Mouse (Mus musculus): Measurements from ENCODE around the gene Ube2h.
"Not testable (repeated sequence)": the region's sequence is repeated elsewhere in the genome, so short reads cannot be mapped to it uniquely, and the experiment has no call there.

Ube2h gene

GRCm38 (mm10) chr6:30242928-30243327 lies 61.4 kb downstream of the Ube2h start:
- no peak for DNase-seq

- no peak for DNase-seq
Observed at GRCm38 (mm10) chr6:30240105-30240504, 64.2 kb downstream of the Ube2h start.

GRCm38 (mm10) chr6:30239207-30239606 lies 65.1 kb downstream of the Ube2h start:
- DNase-seq = no peak

- no peak for DNase-seq
Observed at GRCm38 (mm10) chr6:30238079-30238478, 66.3 kb downstream of the Ube2h start.

DNA sequence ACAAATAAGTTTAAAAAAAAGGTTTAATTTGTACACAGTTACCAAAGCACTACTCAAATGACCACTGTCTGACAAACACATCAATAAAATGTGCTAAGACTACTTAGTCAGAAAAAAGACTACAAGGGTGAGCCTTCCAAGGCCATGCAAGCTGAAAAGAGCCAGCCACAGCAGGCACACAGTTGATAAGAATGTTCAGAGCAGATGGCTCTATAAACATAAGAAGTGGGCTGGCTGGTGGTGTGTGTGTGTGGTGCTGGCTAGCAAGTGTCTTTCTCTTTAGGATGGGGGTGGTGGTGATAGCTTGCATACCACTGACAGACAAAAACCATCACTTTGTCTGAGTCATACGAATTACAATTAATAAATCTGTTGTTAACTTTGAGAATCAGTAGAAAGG lies 67.8 kb downstream of the Ube2h start:
- DNase-seq = no peak

DNA sequence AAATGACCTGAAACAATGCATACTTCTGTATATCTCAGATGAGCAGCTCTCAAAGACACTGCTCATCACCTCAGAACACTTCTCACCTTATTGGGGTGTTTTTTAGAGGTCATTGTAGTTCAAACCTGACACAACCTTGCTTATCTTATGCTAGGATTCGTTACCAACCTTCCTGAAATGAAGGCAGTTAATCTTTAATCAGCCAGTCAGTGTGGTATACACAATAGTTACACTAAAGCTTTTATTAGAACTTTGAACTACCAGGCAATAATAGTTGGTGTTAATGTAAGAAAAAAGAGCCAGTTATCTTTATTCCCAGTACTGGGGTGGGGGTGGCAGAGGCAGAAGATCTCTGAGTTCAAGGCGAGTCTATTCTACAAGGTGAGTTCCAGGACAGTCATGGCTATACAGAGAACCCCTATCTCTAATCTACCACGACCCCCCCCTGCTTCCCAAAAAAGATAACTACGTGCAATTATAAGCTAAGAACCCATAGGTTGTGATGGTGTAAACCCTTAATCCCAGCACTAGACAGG lies 72.5 kb downstream of the Ube2h start:
- no peak for DNase-seq

GRCm38 (mm10) chr6:30230246-30230645 lies 74.1 kb downstream of the Ube2h start:
- no peak for DNase-seq

GRCm38 (mm10) chr6:30228921-30229320 lies 75.4 kb downstream of the Ube2h start:
- DNase-seq = peak; percentile 34

DNA sequence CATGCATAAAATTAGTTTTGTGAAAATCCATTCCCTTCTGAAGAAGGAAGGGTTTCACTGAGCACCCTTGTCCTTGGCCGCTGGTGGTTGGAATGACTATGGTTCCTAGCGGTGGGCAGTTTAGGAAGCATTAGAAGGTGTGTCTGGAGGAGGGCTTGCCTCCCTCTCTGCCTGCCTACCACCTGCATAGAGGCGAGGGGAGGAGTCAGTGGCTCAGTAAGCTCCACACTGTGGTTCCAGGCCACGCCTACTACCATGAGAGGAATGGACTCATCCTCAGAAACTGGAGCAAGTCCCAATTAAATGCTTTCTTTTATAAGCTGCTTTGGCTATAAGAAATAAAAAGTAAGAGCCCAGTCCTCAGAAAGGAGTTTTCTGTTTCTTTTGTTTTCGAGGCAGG lies 76.0 kb downstream of the Ube2h start:
- DNase-seq = no peak

DNA sequence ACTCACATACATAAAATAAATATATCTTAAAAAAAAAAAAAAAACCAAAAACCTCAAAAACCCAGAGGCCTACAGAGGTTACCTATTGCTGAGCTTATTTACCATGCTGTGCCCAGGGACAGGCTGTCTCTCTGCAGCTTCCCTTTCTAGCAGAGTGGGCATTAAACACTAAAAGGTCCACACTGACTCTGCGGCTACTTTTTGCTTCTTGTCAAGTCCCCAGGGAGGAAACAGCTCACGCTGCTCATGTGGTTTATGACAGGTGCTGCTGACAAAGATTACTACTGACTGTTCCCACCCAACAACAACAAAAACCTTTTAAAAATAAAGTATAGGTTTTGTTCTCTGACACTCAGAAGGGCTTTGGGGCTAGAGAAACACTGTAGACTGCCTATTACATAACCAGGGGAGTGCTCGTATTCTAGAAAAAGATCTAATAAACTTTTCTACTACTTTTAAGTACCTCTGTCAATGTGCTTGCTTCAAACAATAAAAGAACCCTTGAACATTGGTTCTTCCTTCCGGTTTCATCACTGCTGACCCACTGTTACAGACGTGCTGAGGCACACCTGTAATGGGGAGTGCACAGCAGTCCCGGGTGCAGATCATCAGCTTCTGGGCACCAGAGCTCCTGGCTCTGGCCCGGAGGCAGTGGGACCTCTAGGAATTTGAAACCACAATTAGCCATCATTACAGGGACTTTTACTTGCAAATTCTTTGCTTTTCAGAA lies 77.2 kb downstream of the Ube2h start:
- DNase-seq = peak; percentile 17

DNA sequence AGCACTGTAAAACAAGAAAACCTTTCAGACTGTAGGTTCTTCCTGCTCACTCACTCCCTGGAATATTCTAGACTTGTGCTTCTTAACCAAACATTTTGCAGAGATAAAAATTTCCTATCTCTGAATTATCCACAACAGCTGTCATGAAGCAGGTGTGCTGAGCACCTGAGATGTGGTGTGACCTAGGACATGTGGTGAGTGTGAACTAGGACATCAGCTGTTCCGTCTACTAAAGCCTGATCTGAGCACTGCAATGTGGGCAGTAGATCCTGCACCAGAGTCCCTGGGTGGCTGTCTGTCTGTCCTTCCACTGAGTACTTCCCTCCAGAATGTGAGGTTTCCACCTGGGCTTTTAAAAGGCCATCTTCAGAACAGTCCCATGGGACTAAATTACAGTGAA lies 79.6 kb downstream of the Ube2h start:
- no peak for DNase-seq

DNA sequence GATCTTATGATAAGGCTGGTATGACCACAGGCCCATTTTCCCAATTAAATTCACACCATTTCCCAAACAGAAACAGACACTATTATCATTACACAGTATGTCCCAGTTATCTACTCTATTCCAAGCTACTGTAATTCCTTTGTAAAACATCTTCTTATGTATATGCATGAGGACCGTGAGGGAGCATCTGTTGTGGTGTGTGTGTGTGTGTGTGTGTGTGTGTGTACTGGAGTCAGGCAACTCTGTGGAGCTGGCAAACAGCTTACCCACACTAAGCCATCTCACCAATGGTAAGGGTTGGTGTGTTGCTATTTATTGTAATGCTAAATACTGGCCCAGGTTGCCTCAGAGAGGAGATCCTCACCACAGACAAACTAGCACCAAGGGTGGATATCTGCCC lies 82.0 kb downstream of the Ube2h start:
- DNase-seq = no peak

DNA sequence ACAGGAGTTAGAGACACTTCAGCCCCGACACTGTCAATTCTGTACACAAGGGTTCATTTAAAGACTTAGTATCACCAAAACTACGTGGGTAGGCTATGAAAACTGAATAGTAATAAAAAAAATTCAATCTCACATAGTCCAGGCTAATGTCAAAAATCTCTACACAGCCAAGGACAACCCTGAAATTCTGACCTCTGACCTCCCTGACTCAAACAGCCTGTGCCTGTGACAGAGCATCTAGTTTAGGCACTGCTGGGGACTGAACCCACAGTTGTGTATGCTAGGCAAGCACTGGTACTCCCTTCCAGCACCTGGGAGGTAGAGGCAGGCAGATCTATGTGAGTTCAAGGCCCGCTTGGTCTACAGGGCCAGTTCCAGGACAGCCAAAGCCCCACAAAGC lies 86.8 kb downstream of the Ube2h start:
- no peak for DNase-seq

DNA sequence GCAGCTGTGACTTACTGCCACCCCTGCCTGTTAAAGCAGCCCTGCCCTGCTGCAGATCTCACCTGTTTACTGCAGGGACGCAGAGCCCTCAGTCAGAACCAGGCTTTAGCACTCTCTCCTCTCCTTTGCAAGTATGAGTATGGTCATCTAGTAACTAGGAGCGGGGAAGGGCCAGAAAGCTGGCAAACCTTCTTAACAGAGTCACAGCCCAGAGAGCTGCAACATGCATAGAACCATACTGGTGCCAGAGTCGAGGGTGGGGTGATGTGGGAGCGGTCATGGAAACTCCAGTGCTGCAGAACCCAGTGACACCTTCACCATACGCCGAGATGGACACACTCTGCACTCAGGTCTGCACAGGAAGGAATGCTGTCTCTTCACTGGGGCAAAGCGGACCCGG lies 91.9 kb downstream of the Ube2h start:
- no peak for DNase-seq

DNA sequence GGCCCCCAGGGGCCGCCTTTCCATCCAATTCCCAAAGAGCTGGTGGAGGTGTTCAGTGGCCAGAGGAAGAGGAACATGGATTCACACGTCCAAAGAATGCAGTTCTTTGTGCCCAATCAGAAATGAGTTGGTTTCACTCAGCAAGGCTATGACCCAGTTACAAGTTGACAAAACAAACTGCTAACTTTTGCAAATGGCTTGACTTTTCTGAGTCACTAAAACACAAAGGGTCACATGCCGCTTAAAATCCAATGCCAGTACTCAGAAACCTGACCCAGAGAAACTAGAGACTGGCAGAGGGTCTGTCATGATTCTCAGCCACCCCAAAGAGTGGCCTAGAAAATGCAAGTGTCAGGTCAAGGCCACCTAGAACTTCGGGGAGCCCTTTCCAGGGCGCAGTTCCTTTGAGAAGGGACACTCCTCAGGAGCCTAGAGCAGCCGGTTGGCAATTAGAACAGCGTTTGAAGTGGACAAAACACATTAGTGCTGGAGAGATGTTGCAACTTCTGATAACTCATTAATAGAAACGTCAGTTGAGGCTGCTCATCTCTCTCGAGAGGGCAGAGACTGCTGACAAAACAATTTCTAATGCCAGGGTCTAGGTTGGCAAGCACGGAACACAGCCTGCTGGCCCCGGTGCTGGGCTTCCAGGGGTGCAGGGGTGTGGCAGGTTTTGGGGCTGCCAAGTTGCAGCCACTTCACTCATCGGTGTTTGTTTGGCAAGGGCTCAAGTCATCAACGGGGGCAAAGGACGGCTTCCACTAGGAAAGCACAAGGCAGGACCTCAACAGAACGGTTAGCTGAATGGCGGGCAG lies 92.5 kb downstream of the Ube2h start:
- no peak for DNase-seq

DNA sequence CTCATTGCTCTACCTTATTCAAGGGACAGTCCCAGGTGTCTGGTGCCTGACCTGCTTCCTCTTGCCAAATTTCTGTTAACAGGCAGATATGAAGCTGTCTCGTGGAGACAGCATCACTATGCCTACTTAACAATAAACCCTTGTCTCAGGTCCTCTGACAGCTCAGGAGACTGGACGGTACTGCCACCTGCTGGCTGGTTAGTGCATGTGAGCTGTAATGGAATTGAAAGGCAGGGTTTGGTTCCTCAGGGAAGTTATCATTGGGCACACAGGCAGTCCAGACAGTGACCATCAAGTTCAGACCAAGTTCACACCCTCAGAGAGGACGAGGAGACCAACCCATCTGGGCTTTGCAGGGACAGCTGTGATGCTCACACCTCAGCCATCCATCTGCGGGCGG lies 93.6 kb downstream of the Ube2h start:
- DNase-seq = peak; percentile 90

DNA sequence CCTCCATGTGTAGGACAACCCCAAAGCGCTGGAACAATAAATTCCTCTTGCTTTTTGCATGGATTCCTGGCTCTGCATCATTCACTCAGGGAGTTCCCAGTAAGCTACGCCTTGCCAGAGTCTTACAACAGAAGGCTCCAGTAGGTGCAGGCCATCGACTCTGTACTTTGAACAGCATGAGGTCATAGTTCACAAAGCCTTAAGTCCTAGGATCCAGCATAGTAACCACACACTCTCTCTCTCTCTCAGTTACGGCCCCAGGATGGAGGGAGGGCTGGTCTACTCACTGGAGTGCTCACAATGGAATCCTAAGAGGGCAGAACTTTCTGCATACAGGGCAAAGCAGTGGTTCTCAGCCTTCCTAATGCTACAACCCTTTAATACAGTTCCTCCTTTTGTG lies 95.5 kb downstream of the Ube2h start:
- no peak for DNase-seq

DNA sequence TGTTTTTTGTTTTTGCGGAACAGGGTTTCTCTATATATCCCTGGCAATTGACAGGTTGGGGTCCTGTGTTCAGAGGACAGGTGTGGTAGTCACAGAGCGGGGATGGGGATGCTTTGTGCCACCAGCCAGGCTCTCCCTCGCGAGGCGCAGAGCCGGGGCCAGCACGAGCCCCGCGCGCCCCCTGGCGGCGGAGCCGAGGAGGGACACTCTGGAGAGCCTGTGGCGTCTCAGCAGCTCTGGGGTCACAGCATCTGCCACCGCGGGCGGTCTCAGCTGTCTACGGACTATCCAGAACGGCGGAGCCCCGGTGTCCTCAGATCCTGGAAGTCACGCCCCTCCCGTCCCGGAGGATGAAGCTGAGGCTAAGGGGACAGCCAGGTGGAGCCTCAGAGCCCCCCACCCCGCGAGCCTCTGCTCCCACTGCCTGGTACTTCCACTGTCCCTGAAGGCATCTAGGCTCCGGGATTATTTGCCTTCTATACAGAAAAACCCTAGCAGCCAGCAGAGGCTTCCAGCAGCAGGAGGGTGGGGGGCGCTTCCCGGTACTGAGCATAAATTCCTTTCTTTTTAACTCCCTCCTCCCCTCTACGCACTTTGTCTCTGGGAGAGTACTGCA lies 98.6 kb downstream of the Ube2h start:
- DNase-seq = peak; percentile 89

DNA sequence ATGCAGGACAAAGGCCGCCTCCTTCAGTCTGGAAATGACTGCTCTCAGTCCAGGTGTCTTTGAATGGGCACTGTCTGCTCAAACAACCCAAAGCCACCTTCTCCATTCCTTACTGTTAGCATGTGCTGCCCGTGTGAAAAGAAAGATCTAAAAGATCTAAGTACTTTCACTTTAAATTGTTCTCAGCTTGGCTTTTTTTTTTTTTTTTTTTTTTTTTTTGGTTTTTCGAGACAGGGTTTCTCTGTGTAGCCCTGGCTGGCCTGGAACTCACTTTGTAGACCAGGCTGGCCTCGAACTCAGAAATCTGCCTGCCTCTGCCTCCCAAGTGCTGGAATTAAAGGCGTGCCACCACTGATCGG lies 99.2 kb downstream of the Ube2h start:
- not testable (repeated sequence) for DNase-seq

- no peak for DNase-seq
Observed at GRCm38 (mm10) chr6:30204383-30205179, 99.8 kb downstream of the Ube2h start.

DNA sequence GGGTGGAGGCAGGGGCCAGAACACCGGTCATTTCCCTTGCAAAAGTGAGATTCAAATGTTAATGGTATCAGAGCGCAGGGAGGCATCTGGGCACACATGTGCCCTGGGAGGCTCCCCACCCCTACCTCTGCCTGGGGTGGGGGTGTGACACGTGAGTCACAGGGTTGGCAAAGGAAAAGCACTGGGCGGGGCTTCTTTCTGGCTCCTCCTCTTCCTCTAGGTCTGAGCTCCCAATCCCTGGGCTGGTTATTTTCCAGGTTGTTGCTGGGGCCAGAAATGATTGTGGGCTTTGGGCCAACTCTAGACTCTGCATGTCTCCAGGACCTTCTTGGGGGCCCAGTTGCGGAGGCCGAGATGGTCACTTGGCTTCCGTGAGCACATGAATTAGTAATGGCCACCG lies 108.2 kb downstream of the Ube2h start:
- DNase-seq = no peak

- no peak for DNase-seq
Observed at GRCm38 (mm10) chr6:30195656-30196055, 108.7 kb downstream of the Ube2h start.

DNA sequence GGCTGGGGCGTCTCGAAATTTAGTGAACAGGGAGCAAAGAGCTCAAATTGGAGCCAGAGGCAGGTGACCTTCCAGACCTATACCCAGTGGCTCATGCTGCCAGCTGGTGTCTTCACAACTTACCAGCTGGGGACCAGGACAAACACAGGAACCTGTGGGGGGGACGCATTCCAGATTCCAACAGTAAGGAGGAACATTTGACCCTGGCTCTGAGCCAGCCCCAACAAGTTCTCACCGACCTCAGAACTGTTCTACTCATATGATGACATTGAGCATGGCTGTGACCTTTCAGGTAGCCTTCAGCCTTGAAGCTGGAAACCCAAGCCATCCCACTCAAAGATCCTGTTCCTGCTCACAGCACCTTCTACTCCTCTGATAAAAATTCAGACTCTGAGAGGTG lies 120.7 kb downstream of the Ube2h start:
- no peak for DNase-seq

All from retina, postnatal 1 day (tissue).